Mouse (Mus musculus): ENCODE measurements around the gene 0610009B22Rik. TPM values are rescaled to one million over a fixed set of nuclear protein-coding genes. Genes with fewer than 3 reads are reported as not detected.
"Not testable (repeated sequence)": the region's sequence is repeated elsewhere in the genome, so short reads cannot be mapped to it uniquely, and the experiment has no call there.

Gene 0610009B22Rik
- polyA plus RNA-seq, 1 experiment from 2014 or later: 68.2 TPM

DNA sequence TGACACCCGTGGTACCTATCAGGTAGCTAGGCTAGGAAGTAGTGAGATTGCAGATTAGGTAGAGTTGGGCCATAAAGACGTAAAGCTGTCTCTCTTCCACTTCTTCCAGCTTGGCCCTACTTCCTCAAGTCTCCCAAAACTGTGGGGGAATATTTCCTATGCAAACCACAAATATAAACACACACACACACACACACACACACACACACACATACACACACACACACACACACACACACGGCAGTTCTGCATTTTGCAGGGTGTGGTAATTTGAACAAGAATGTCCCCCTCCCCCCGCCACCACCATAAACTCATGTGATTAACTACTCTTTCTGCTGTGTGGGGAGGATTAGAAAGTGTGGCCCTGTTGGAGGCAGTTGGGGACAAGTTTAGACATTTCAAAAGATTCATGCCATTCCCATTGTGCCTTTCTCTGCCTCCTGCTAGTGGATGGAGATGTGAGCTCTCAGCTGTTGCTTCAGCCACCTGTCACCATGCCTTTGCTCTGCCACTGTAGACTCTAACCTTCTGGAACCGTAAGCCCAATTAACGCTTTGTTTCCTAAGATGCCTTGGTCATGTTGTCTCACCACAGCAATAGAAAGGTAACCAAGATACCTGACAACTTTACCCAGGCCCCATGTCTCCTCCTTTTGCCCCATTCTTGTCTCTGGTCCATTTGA lies 10.8 kb downstream of the 0610009B22Rik start:
- WGBS: 71% methylated on average over 6 of the region's 6 CpGs
- no peak overlapping the region for H3K27ac ChIP-seq (replicated peaks in 1 of 2; ENCODE audit: control insufficient read depth in 1 of 2, insufficient read depth in 1 of 2, low read depth in 2 of 2, low read length in 2 of 2)
- no peaks in the 10 kb centered on the region for H3K36me3 ChIP-seq (ENCODE audit: control insufficient read depth, insufficient read depth, low read length)
- no peak overlapping the region for H3K4me3 ChIP-seq (ENCODE audit: control insufficient read depth in 1 of 2, insufficient read depth in 1 of 2, low read depth in 1 of 2, low read length in 2 of 2)
- no peak for ATAC-seq (ENCODE audit: insufficient number of reproducible peaks, insufficient read depth, low FRiP score, low read depth)
- H3K9ac ChIP-seq (ENCODE audit: low read length): no peak overlapping the region
- no peaks in the 10 kb centered on the region for H3K27me3 ChIP-seq (ENCODE audit: control insufficient read depth, insufficient read depth, low read length)
- 0 out of 4 replicates have a peak, but pooled peaks cover 0 to 3% of the 10 kb centered on the region in 2 experiments for H3K4me1 ChIP-seq (ENCODE audit: control insufficient read depth in 2 of 2, insufficient read depth in 2 of 2, low read length in 2 of 2)
- no peaks in the 10 kb centered on the region for H3K9me3 ChIP-seq (ENCODE audit: control insufficient read depth, low read length)
- no peak overlapping the region for H3K4me2 ChIP-seq (ENCODE audit: low read length)

GRCm38 (mm10) chr11:51675386-51675785 lies 13.3 kb downstream of the 0610009B22Rik start:
- H3K27me3 ChIP-seq (ENCODE audit: control insufficient read depth, insufficient read depth, low read length): no peaks in the 10 kb centered on the region
- no peak overlapping the region for H3K4me2 ChIP-seq (ENCODE audit: low read length)
- H3K27ac ChIP-seq (replicated peaks in 1 of 2; ENCODE audit: control insufficient read depth in 1 of 2, insufficient read depth in 1 of 2, low read depth in 2 of 2, low read length in 2 of 2): no peak overlapping the region
- no peak overlapping the region for H3K4me3 ChIP-seq (ENCODE audit: control insufficient read depth in 1 of 2, insufficient read depth in 1 of 2, low read depth in 1 of 2, low read length in 2 of 2)
- H3K9me3 ChIP-seq (ENCODE audit: control insufficient read depth, low read length): no peaks in the 10 kb centered on the region
- no peaks in the 10 kb centered on the region for H3K36me3 ChIP-seq (ENCODE audit: control insufficient read depth, insufficient read depth, low read length)
- no peaks in the 10 kb centered on the region for H3K4me1 ChIP-seq (ENCODE audit: control insufficient read depth in 2 of 2, insufficient read depth in 2 of 2, low read length in 2 of 2)
- WGBS: 69% methylated on average over 5 of the region's 5 CpGs
- H3K9ac ChIP-seq (ENCODE audit: low read length): no peak overlapping the region
- no peak for ATAC-seq (ENCODE audit: insufficient number of reproducible peaks, insufficient read depth, low FRiP score, low read depth)

- no peaks in the 10 kb centered on the region for H3K9me3 ChIP-seq (ENCODE audit: control insufficient read depth, low read length)
- H3K27me3 ChIP-seq (ENCODE audit: control insufficient read depth, insufficient read depth, low read length): no peaks in the 10 kb centered on the region
- H3K4me3 ChIP-seq (ENCODE audit: control insufficient read depth in 1 of 2, insufficient read depth in 1 of 2, low read depth in 1 of 2, low read length in 2 of 2): no peak overlapping the region
- no peak overlapping the region for H3K9ac ChIP-seq (ENCODE audit: low read length)
- ATAC-seq (ENCODE audit: insufficient number of reproducible peaks, insufficient read depth, low FRiP score, low read depth): no peak
- no peak overlapping the region for H3K4me2 ChIP-seq (ENCODE audit: low read length)
- H3K4me1 ChIP-seq (ENCODE audit: control insufficient read depth in 2 of 2, insufficient read depth in 2 of 2, low read length in 2 of 2): no peaks in the 10 kb centered on the region
- H3K36me3 ChIP-seq (ENCODE audit: control insufficient read depth, insufficient read depth, low read length): no peaks in the 10 kb centered on the region
- no peak overlapping the region for H3K27ac ChIP-seq (replicated peaks in 1 of 2; ENCODE audit: control insufficient read depth in 1 of 2, insufficient read depth in 1 of 2, low read depth in 2 of 2, low read length in 2 of 2)
- 84% methylated on average over 9 of the region's 9 CpGs for WGBS
These were observed 15.4 kb downstream of the 0610009B22Rik start for GRCm38 (mm10) chr11:51673291-51673690.

DNA sequence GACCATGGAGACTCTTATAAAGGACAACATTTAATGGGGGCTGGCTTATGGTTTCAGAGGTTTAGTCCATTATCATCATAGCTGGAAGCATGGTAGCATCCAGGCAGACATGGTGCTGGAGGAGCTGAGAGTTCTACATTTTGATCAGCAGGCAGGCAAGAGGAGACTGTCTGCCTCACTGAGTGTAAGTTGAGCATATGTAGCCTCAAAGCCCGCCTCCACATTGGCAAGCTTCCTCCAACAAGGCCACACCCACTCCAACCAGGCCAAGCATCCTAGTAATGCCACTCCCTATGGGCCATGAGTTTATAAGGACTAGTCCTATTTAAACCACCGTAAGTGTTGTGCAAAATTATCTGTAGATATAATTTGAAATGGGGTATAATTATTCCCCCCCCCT lies 17.3 kb downstream of the 0610009B22Rik start:
- ATAC-seq (ENCODE audit: insufficient number of reproducible peaks, insufficient read depth, low FRiP score, low read depth): no peak
- no peak overlapping the region for H3K4me3 ChIP-seq (ENCODE audit: control insufficient read depth in 1 of 2, insufficient read depth in 1 of 2, low read depth in 1 of 2, low read length in 2 of 2)
- no peaks in the 10 kb centered on the region for H3K27me3 ChIP-seq (ENCODE audit: control insufficient read depth, insufficient read depth, low read length)
- H3K4me1 ChIP-seq (ENCODE audit: control insufficient read depth in 2 of 2, insufficient read depth in 2 of 2, low read length in 2 of 2): no peaks in the 10 kb centered on the region
- H3K9me3 ChIP-seq (ENCODE audit: control insufficient read depth, low read length): no peaks in the 10 kb centered on the region
- H3K9ac ChIP-seq (ENCODE audit: low read length): no peak overlapping the region
- H3K27ac ChIP-seq (replicated peaks in 1 of 2; ENCODE audit: control insufficient read depth in 1 of 2, insufficient read depth in 1 of 2, low read depth in 2 of 2, low read length in 2 of 2): no peak overlapping the region
- no peaks in the 10 kb centered on the region for H3K36me3 ChIP-seq (ENCODE audit: control insufficient read depth, insufficient read depth, low read length)
- H3K4me2 ChIP-seq (ENCODE audit: low read length): no peak overlapping the region
- 62% methylated on average over 2 of the region's 2 CpGs for WGBS

DNA sequence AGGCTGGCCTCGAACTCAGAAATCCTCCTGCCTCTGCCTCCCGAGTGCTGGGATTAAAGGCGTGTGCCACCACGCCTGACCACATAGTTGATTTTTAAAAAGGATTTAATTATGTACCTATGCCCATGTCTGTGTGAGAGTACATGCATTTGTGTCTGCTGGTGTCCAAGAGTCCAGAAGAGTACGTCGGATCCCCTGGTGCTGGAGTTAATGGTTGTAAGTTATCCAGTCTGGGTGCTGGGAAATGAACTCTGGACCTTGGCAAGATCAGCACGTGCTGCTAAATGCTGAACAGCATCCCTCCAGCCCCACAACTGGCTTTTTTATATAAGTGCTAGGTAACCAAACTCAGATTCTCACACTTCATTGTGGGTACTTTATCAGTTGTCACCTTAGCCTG lies 17.8 kb downstream of the 0610009B22Rik start:
- Histone ChIP-seq H3K9ac (ENCODE audit: low read length) (no peak overlapping the region), H3K27me3 (ENCODE audit: control insufficient read depth, insufficient read depth, low read length) (no peaks in the 10 kb centered on the region), H3K36me3 (ENCODE audit: control insufficient read depth, insufficient read depth, low read length) (no peaks in the 10 kb centered on the region), H3K4me2 (ENCODE audit: low read length) (no peak overlapping the region), H3K4me3 (ENCODE audit: control insufficient read depth in 1 of 2, insufficient read depth in 1 of 2, low read depth in 1 of 2, low read length in 2 of 2) (no peak overlapping the region), H3K4me1 (ENCODE audit: control insufficient read depth in 2 of 2, insufficient read depth in 2 of 2, low read length in 2 of 2) (no peaks in the 10 kb centered on the region), H3K9me3 (ENCODE audit: control insufficient read depth, low read length) (no peaks in the 10 kb centered on the region), H3K27ac (replicated peaks in 1 of 2; ENCODE audit: control insufficient read depth in 1 of 2, insufficient read depth in 1 of 2, low read depth in 2 of 2, low read length in 2 of 2) (no peak overlapping the region)
- no peak for ATAC-seq (ENCODE audit: insufficient number of reproducible peaks, insufficient read depth, low FRiP score, low read depth)
- 84% methylated on average over 7 of the region's 7 CpGs for WGBS

- not testable (repeated sequence) for H3K27ac ChIP-seq (replicated peaks in 1 of 2; ENCODE audit: control insufficient read depth in 1 of 2, insufficient read depth in 1 of 2, low read depth in 2 of 2, low read length in 2 of 2); H3K4me1 ChIP-seq (ENCODE audit: control insufficient read depth in 2 of 2, insufficient read depth in 2 of 2, low read length in 2 of 2); H3K9ac ChIP-seq (ENCODE audit: low read length); H3K4me3 ChIP-seq (ENCODE audit: control insufficient read depth in 1 of 2, insufficient read depth in 1 of 2, low read depth in 1 of 2, low read length in 2 of 2); H3K27me3 ChIP-seq (ENCODE audit: control insufficient read depth, insufficient read depth, low read length); H3K36me3 ChIP-seq (ENCODE audit: control insufficient read depth, insufficient read depth, low read length); H3K9me3 ChIP-seq (ENCODE audit: control insufficient read depth, low read length); H3K4me2 ChIP-seq (ENCODE audit: low read length); ATAC-seq (ENCODE audit: insufficient number of reproducible peaks, insufficient read depth, low FRiP score, low read depth)
- 90% methylated on average over 7 of the region's 7 CpGs for WGBS
These were observed 23.9 kb downstream of the 0610009B22Rik start for GRCm38 (mm10) chr11:51664747-51665146.

DNA sequence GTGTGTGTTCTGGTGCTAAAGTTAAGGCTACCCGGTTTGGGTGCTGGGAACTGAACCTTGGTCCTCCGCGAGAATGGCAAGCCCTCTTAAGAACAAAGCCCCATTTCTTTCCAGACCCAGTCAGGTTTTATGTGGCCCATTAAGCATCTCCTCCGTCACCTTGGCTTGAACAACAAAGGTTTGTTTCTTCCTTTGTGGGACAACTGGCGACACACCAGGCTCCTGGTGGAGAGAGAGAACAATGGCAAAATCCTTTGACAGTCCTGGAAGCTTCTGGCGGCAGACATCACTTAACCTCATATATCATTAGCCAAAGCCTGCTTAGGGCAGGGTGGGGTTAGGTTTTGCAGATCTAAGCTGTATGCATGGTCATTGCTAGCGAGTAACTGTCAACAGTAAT lies 26.0 kb downstream of the 0610009B22Rik start:
- H3K27me3 ChIP-seq (ENCODE audit: control insufficient read depth, insufficient read depth, low read length): no peaks in the 10 kb centered on the region
- H3K4me3 ChIP-seq (ENCODE audit: control insufficient read depth in 1 of 2, insufficient read depth in 1 of 2, low read depth in 1 of 2, low read length in 2 of 2): no peak overlapping the region
- no peaks in the 10 kb centered on the region for H3K9me3 ChIP-seq (ENCODE audit: control insufficient read depth, low read length)
- peaks cover 3 to 10% of the 10 kb centered on the region in 2 experiments; a peak in 3 of 4 replicates for H3K4me1 ChIP-seq (ENCODE audit: control insufficient read depth in 2 of 2, insufficient read depth in 2 of 2, low read length in 2 of 2)
- no peak overlapping the region for H3K9ac ChIP-seq (ENCODE audit: low read length)
- WGBS: 84% methylated on average over 7 of the region's 7 CpGs
- H3K4me2 ChIP-seq (ENCODE audit: low read length): no peak overlapping the region
- no peak for ATAC-seq (ENCODE audit: insufficient number of reproducible peaks, insufficient read depth, low FRiP score, low read depth)
- H3K27ac ChIP-seq (replicated peaks in 1 of 2; ENCODE audit: control insufficient read depth in 1 of 2, insufficient read depth in 1 of 2, low read depth in 2 of 2, low read length in 2 of 2): no peak overlapping the region
- no peaks in the 10 kb centered on the region for H3K36me3 ChIP-seq (ENCODE audit: control insufficient read depth, insufficient read depth, low read length)

DNA sequence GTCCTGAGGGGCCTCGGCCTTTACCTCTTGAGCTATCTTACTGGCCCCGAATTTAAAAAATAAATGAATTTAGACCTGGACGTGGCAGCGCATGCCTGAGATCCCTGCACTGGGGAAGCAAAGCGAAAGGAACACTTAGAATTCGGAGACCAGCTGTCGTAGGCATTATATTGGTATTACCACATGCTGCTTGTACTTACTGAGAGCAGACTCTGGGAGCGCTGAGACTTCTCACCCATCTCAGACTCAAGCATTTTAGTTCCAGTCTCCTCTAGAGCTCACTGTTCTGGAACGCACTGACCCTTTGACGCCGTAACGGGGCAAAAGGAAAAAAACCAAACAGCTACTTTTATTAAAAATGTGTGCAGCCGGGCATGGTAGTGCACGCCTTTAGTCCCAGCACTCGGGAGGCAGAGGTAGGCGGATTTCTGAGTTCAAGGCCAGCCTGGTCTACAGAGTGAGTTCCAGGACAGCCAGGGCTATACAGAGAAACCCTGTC lies 26.8 kb downstream of the 0610009B22Rik start:
- H3K27me3 ChIP-seq (ENCODE audit: control insufficient read depth, insufficient read depth, low read length): no peaks in the 10 kb centered on the region
- no peak overlapping the region for H3K27ac ChIP-seq (replicated peaks in 1 of 2; ENCODE audit: control insufficient read depth in 1 of 2, insufficient read depth in 1 of 2, low read depth in 2 of 2, low read length in 2 of 2)
- H3K4me2 ChIP-seq (ENCODE audit: low read length): no peak overlapping the region
- ATAC-seq (ENCODE audit: insufficient number of reproducible peaks, insufficient read depth, low FRiP score, low read depth): no peak
- no peak overlapping the region for H3K9ac ChIP-seq (ENCODE audit: low read length)
- H3K4me3 ChIP-seq (ENCODE audit: control insufficient read depth in 1 of 2, insufficient read depth in 1 of 2, low read depth in 1 of 2, low read length in 2 of 2): no peak overlapping the region
- peaks cover 3 to 10% of the 10 kb centered on the region in 2 experiments; a peak in 3 of 4 replicates for H3K4me1 ChIP-seq (ENCODE audit: control insufficient read depth in 2 of 2, insufficient read depth in 2 of 2, low read length in 2 of 2)
- H3K36me3 ChIP-seq (ENCODE audit: control insufficient read depth, insufficient read depth, low read length): no peaks in the 10 kb centered on the region
- 83% methylated on average over 16 of the region's 16 CpGs for WGBS
- H3K9me3 ChIP-seq (ENCODE audit: control insufficient read depth, low read length): no peaks in the 10 kb centered on the region

Measured in heart, embryonic 14.5 days (tissue).